Mouse (Mus musculus) hematopoietic multipotent progenitor cell, adult 10-12 weeks (in vitro differentiated cells): ENCODE data around the gene Lhfpl2. TPM values are rescaled to one million over a fixed set of nuclear protein-coding genes. Genes with fewer than 3 reads are reported as not detected.

ENCODE experiments used
- polyA plus RNA-seq: library from polyadenylated mRNA; stranded (reverse); fragments of >175 nt; gene quantifications from 2 replicates; pipeline ENCODE4 v1.2.3, GENCODE M21; 2012; ENCODE audit warnings: low replicate concordance

Gene Lhfpl2
- 10.1 TPM in 1 of 2 replicates, not detected in the other for polyA plus RNA-seq

DNA sequence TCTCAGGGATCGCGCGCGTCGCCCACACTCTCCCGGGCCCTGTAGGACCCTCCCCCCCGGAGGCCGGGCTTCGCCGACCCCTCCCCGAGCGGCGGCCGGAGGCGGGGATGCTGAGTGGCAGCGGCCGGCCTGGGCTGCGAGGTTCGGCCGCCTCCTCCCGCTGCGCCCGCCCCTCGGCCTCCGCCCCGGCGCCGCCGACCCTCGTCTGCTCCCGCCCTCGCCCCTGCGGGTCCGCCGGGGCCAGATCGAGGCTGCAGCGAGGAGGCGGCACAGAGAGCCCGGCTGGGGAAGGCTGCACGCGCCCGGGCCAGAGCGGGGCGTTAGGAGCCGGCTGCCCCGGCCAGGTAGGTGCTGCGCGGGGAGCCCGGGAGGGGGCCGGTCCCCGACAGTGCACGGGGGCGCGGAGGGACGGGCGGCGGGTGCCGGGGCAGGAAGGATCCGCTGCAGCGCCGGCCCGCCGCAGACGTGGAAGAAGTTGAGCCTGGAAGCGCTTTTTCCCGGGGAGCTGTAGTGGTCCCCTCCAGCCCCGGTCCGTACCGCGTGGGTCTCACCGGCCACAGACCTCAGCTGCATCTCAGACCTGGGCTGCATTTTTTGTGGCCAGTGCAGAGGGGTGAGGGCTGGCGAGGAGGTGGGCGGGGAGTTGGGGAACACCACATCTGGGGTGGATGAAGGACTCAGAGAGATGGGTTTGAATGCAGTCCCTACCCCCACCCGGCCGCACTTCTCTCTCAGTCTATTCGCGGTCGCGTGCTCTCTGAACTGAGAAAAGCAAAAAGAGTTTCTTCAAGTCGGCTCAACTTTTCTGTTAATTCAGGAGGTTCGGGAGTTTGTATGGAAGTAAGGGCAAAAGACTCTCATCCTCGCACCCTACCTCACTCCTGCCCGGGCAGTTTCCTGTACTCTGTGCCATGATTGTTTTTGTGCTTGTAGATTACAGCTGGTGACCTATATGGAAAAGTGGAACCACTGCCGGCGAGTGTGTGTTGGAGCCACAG, at the start of gene Lhfpl2:
Gene Lhfpl2 (plus strand): TSS at position 234 of the 998 bp plus-strand sequence.

Other genes with a start within 250 kb of the Lhfpl2 start
- gene Scamp1, start 228.1 kb downstream of the Lhfpl2 start, polyA plus RNA-seq: 0.71 and 0.78 TPM in 2 replicates